Mouse (Mus musculus) embryonic facial prominence, embryonic 11.5 days (tissue): ENCODE results near the gene Tas2r143. TPM values are rescaled to one million over a fixed set of nuclear protein-coding genes. Genes with fewer than 3 reads are reported as not detected.

Source experiments
- ATAC-seq: fragments of 200-750 bp; cut with Nextera tagmentation; replicated peaks from 2 replicates; pipeline ENCODE4 v1.8.0; 2017; ENCODE audit warnings: low read depth; ENCODE audit not compliant: insufficient number of reproducible peaks, low FRiP score, low TSS enrichment
- DNase-seq: peaks from one replicate; pipeline ENCODE4 v3.0.0-alpha.2; 2015; ENCODE audit warnings: low spot score
- H3K27ac ChIP-seq: fragments of 300-500 bp; sonication (generic); replicated peaks from 2 replicates; pipeline ENCODE4 v1.5.1; 2014; ENCODE audit warnings: mild to moderate bottlenecking, low read depth, low read length, control low read depth
- H3K27me3 ChIP-seq: fragments of 300-500 bp; sonication (generic); 2 replicates; pipeline ENCODE4 v1.6.1; 2014; ENCODE audit warnings: mild to moderate bottlenecking, low read length, moderate library complexity, mixed read lengths; ENCODE audit not compliant: control insufficient read depth, insufficient read depth
- H3K36me3 ChIP-seq: fragments of 300-500 bp; sonication (generic); replicated peaks from 2 replicates; pipeline ENCODE4 v1.6.1; 2014; ENCODE audit warnings: low read depth, mild to moderate bottlenecking, low read length, moderate library complexity, mixed read lengths; ENCODE audit not compliant: control insufficient read depth, insufficient read depth
- H3K4me1 ChIP-seq: fragments of 300-500 bp; sonication (generic); 2 replicates; pipeline ENCODE4 v1.6.1; 2014; ENCODE audit warnings: low read length, mixed read lengths; ENCODE audit not compliant: control insufficient read depth, insufficient read depth
- H3K4me2 ChIP-seq: fragments of 300-500 bp; sonication (generic); 2 replicates; pipeline ENCODE4 v1.6.1; 2014; ENCODE audit warnings: low read depth, mild to moderate bottlenecking, control low read depth, low read length, moderate library complexity
- H3K4me3 ChIP-seq: fragments of 300-500 bp; sonication (generic); 2 replicates; pipeline ENCODE4 v1.5.1; 2014; ENCODE audit warnings: low read depth, low read length, control low read depth
- H3K9ac ChIP-seq: fragments of 300-500 bp; sonication (generic); replicated peaks from 2 replicates; pipeline ENCODE4 v1.6.1; 2014; ENCODE audit warnings: mild to moderate bottlenecking, control low read depth, low read length
- H3K9me3 ChIP-seq: fragments of 300-500 bp; sonication (generic); replicated peaks from 2 replicates; pipeline ENCODE4 v1.6.1; 2016; ENCODE audit warnings: mild to moderate bottlenecking, low read length, inconsistent platforms, mixed read lengths; ENCODE audit not compliant: control insufficient read depth
- WGBS: fragments of 180-500 bp; shearing (Covaris S2); extraction: QIAGEN DNeasy Blood & Tissue Kit; methylation state at CpG from one replicate; pipeline ENCODE4 v1.1.7; 2014; 5-methylcytosine and 5-hydroxymethylcytosine counted together
- polyA plus RNA-seq: library from polyadenylated mRNA; unstranded; fragments of >200 nt; fragmentation: Nextera tagmentation; extraction: Ambion mirVana; gene quantifications from 2 replicates; pipeline ENCODE4 v1.2.1, GENCODE M21; 2014

Tas2r143 gene
- polyA plus RNA-seq, 1 experiment from 2014 or later = not detected

DNA sequence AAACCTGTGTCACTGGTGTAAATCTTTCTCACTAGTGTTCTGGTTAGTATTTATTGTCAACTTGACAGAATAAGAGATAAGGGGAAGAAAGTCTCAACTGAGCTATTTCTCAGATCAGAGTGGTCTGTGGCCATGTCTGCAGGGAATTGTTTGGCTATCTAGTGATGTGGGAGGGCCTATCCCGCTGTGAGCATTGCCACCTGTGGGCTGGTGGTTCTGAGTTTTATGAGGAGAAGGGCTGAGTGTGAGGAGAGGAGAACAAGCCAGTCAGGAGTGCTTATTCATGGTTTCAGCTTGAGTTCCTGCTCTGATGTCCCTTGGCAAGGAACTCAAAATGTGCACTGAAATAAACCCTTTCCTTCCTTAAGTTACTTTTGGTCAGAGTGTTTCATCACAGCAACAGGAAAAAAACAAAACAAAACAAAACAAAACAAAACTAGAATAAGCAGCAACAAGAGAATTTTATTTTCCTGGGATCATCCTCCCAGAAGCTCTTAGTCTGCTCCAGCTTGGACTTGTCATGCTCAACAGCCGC, 8.2 kb upstream of the Tas2r143 start:
- Histone ChIP-seq H3K27ac (no peak overlapping the region), H3K9ac (no peak overlapping the region), H3K27me3 (no peaks in the 10 kb centered on the region), H3K36me3 (no peaks in the 10 kb centered on the region), H3K4me3 (no peak overlapping the region), H3K4me1 (no peaks in the 10 kb centered on the region), H3K4me2 (no peak overlapping the region), H3K9me3 (no peaks in the 10 kb centered on the region)
- WGBS = 44% methylated on average over 2 of the region's 2 CpGs
- DNase-seq (no peak), ATAC-seq (no peak)

DNA sequence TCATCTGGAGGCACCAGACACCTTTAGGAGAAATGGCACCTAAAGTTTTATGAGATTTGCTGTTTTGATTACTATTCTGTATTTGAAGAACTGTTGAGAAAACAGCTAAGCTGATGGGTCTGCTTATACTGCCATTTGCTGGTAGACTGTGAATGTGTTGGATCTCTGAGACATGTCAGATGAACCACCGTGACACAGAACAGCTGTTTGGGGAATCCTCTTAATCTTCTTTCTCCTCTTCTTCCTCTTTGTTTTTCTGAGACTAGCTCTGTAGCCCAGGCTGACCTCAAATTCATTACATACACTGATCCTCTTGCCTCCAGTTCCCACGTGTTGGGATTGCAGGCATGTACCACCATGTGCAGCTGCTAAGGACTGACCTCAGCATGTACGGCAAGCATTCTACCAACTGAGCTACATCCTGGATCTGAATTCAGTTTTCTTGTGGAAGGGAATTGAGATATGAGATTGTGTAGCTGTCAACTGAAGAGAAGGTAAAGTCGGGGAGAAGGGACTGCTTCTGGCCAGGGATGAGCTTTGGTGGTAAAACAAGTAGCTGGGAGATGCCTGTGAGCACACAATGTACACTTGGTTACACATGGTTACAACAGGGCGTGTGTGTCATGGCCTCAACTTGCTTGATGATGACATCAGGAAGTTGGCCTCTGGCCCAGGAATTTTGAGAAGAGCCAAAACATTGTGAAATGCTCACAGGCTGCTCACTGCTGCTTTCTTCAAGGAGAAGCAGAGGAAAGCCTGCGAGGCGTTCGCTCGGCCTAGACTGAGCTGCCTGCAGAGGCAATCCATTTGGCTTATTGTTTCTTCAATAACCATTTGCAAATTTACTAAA, 3.9 kb upstream of the Tas2r143 start:
- Histone ChIP-seq H3K27me3 (no peaks in the 10 kb centered on the region), H3K4me2 (no peak overlapping the region), H3K9me3 (no peaks in the 10 kb centered on the region), H3K9ac (no peak overlapping the region), H3K4me1 (no peaks in the 10 kb centered on the region), H3K27ac (no peak overlapping the region), H3K4me3 (no peak overlapping the region), H3K36me3 (no peaks in the 10 kb centered on the region)
- 74% methylated on average over 9 of the region's 9 CpGs for WGBS
- ATAC-seq (no peak), DNase-seq (no peak)

DNA sequence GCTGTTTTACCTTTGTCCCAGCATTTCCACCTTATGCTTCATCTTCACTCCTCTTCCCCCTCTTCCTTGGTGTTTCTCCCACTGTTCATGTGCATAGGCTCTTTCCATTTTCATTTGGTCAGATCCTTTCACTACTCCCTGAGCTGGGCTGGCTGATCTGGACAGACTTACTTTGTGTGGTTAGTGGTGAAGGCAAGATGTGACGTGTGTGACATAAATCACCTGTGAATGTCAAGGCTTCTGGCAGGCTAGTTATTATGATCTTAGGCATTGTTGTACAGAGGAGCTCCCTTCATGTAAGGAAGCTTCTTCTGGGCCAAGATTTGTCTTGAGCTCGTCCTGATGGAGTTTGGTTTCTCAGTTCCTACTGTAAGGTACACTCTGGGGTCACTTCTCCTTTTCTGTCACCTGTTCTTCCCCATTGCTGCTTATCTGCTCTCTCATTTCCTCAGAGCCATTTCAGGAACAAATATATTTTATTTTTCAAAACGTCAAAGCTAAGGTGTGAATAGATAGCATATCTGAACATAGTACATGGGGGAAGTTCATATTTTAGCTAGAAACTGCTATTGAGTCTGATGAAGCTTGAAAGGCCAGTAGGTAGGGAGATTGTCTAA, 2.9 kb upstream of the Tas2r143 start:
- DNase-seq (no peak), ATAC-seq (no peak)
- Histone ChIP-seq H3K4me1 (no peaks in the 10 kb centered on the region), H3K27me3 (no peaks in the 10 kb centered on the region), H3K4me2 (no peak overlapping the region), H3K9me3 (no peaks in the 10 kb centered on the region), H3K36me3 (no peaks in the 10 kb centered on the region), H3K9ac (no peak overlapping the region), H3K4me3 (no peak overlapping the region), H3K27ac (no peak overlapping the region)
- WGBS = 66% methylated on average over 3 of the region's 3 CpGs

DNA sequence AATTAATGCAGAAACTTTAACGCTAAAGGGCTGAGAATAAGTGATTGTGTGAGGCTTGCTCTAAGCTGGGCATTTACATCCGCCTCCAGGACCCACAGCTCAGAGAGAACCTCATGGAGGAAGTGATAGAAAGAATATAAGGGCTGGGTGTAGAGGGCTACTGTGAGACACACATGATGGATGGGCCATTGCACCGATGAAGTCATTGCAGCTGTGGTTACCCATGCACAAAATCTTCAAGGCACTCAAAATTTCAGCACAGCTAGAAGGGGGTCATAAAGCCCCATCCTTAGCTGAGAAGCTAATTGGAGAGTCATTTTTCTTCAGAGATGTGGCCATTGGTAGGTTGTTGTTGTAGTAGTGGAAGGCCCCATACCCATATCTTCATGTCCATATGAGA, 1.8 kb upstream of the Tas2r143 start:
- WGBS = 89% methylated on average over 3 of the region's 3 CpGs
- ATAC-seq = no peak

DNA sequence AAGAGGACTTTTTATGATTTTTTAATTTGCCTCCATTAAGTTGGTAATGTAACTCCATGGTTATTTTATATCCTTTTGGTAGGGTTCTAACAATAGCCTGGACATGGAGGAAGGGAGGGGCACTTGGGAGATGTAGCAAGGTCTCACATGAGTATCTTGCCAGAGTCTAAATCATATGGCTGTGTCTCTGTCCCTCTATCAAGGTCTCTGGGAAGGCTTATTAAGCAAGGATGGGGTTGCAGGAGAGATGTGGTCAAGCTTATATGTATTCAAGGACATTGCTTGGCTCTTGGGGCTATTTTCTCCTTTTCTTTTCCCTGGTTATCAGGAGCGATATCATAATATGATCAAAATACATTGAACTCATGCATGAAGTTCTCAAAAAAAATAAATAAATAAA, 1.0 kb upstream of the Tas2r143 start:
- Histone ChIP-seq H3K27me3 (no peaks in the 10 kb centered on the region), H3K4me2 (no peak overlapping the region), H3K4me3 (no peak overlapping the region), H3K36me3 (no peaks in the 10 kb centered on the region), H3K9ac (no peak overlapping the region), H3K4me1 (no peaks in the 10 kb centered on the region), H3K9me3 (no peaks in the 10 kb centered on the region), H3K27ac (no peak overlapping the region)
- 92% methylated on average over 1 of the region's 1 CpGs for WGBS
- ATAC-seq (no peak), DNase-seq (no peak)

More for the DNA sequence above, 1.8 kb upstream of the Tas2r143 start:
- H3K9me3 ChIP-seq = no peaks in the 10 kb centered on the region
- H3K27me3 ChIP-seq = no peaks in the 10 kb centered on the region
- no peak overlapping the region for H3K4me3 ChIP-seq
- no peak overlapping the region for H3K9ac ChIP-seq
- no peaks in the 10 kb centered on the region for H3K4me1 ChIP-seq
- H3K36me3 ChIP-seq = no peaks in the 10 kb centered on the region
- H3K27ac ChIP-seq = no peak overlapping the region
- no peak overlapping the region for H3K4me2 ChIP-seq
- DNase-seq = no peak

DNA sequence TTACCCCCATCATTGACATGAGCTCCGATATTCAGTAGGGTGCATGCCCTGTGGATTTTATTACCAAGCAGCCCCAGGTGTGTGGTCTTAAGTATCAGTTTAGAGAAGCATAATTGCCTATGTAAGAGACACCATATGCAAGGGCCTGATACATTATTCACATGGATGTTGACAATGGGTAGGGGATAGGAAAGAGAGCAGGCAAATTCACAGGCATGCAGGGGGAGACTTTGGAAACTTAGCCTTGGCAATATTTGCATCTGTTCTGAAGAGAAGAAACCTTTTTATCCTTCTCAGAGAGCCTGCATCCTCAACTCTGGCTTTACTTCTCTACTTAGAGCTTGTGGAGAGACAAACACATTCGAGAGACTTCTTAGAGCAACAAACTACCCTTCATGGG, 5.1 kb downstream of the Tas2r143 start, which contains the start of gene Tas2r135:
TSS of gene Tas2r135 (plus strand) at position 301 of the 400 bp plus-strand sequence.
- ATAC-seq (no peak), DNase-seq (no peak)
- no peaks in the 10 kb centered on the region for H3K36me3 ChIP-seq
- no peaks in the 10 kb centered on the region for H3K4me1 ChIP-seq
- no peaks in the 10 kb centered on the region for H3K27me3 ChIP-seq
- no peak within 1 kb of the TSS for H3K4me2 ChIP-seq
- no peak within 1 kb of the TSS for H3K9ac ChIP-seq
- no peaks in the 10 kb centered on the region for H3K9me3 ChIP-seq
- H3K4me3 ChIP-seq = no peak within 1 kb of the TSS
- 81% methylated on average over 2 of the region's 2 CpGs for WGBS
- no peak within 1 kb of the TSS for H3K27ac ChIP-seq

DNA sequence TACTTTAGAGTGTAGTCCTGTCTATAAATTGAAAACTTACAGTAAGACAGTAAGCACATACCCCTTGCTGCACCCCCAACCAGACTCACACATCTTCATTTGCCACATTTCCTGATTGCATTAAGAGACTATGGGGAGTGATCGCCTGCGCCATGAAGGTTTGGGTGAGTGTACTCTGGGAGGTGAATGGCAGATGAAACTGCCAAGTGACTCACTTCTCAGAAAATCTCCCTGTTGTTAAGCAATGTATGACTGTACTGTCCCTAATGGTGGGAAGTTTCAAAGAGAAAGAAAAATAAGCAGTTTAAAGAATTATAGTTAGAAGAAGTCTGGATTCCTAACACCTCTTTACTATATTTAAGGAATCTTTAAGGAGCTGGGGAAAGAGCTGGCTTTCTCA, 19.4 kb downstream of the Tas2r143 start:
- Histone ChIP-seq H3K9me3 (no peaks in the 10 kb centered on the region), H3K27ac (no peak overlapping the region), H3K9ac (no peak overlapping the region), H3K4me1 (no peaks in the 10 kb centered on the region), H3K4me3 (no peak overlapping the region), H3K4me2 (no peak overlapping the region), H3K36me3 (no peaks in the 10 kb centered on the region), H3K27me3 (no peaks in the 10 kb centered on the region)
- ATAC-seq (no peak), DNase-seq (no peak)
- WGBS = 86% methylated on average over 2 of the region's 2 CpGs

DNA sequence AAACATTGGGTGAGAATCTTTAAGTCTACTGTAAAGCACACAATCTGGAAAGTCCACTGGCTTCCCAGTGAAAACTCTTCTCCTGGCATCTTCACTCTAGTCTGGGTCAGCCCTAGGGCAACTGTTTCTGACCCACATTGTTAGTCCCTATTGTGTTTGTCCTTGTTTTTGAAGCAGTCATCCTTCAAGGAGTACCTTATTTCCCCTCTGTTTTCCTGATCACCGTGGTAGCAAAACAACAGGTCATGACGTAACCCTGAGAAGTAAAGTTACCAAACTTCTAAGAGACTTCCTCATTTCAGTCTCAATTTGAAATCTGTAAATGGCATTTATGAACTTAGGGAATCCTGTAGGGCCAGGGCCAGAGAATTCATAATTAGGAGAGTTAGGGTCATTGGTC, 21.4 kb downstream of the Tas2r143 start:
- H3K27ac ChIP-seq = no peak overlapping the region
- ATAC-seq (no peak), DNase-seq (no peak)
- no peaks in the 10 kb centered on the region for H3K27me3 ChIP-seq
- H3K9ac ChIP-seq = no peak overlapping the region
- H3K36me3 ChIP-seq = no peaks in the 10 kb centered on the region
- no peak overlapping the region for H3K4me2 ChIP-seq
- 74% methylated on average over 2 of the region's 2 CpGs for WGBS
- H3K9me3 ChIP-seq = no peaks in the 10 kb centered on the region
- no peak overlapping the region for H3K4me3 ChIP-seq
- H3K4me1 ChIP-seq = no peaks in the 10 kb centered on the region
